Mouse (Mus musculus) ES-E14 (cell line): ENCODE measurements at regions not wholly inside any gene's neighbourhood (a gene's known extent, or its start where the extent isn't known, plus 50 kb on each side); places are given as distances from the start of the nearest gene placed in this dataset.

Experiments used
- CHD2 ChIP-seq: IDR thresholded peaks from 2 replicates; pipeline ENCODE4 v1.6.1; 2014; ENCODE audit warnings: mild to moderate bottlenecking, low read depth, low read length, inconsistent platforms
- MAFK ChIP-seq: IDR thresholded peaks from 2 replicates; pipeline ENCODE4 v1.6.1; 2014; ENCODE audit warnings: mild to moderate bottlenecking, low read depth, low read length, inconsistent platforms; ENCODE audit not compliant: insufficient read depth
- ZC3H11A ChIP-seq: IDR thresholded peaks from 2 replicates; pipeline ENCODE4 v1.6.1; 2012; ENCODE audit warnings: low read depth, mild to moderate bottlenecking, inconsistent platforms, low read length, borderline replicate concordance
- ZNF384 ChIP-seq: IDR thresholded peaks from 2 replicates; pipeline ENCODE4 v1.6.1; 2012; ENCODE audit warnings: low read depth, low read length, inconsistent platforms

DNA sequence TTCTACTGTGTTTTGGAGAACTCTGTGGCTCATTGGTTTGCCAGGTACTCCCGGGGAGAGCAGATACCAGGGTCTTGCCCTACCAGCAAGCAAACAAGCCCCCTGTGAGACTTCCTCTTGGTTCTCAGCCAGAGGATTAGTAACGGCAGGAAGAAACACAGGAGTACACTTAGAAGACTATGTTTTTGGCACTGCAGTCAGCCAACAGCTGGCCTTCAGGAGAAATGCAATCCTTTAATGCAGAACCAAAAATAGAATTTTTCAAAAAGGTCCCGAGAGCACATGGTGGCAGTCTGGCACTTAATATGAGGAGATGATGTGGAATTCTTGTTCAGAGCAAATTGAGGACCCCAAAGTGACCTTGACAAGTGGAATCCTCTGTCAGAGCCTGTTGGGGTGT lies 189.8 kb downstream of the Faxc start:
- TF ChIP-seq MAFK, result no peak
- no peak for TF ChIP-seq ZC3H11A
- TF ChIP-seq CHD2, result no peak
- no peak for TF ChIP-seq ZNF384
